Mouse (Mus musculus): ENCODE data around the gene Ntan1. TPM values are rescaled to one million over a fixed set of nuclear protein-coding genes. Genes with fewer than 3 reads are reported as not detected.

Gene Ntan1
- polyA plus RNA-seq, 1 experiment from 2014 or later = 34.9 TPM

GRCm38 (mm10) chr16:13883094-13883774 lies 64.6 kb downstream of the Ntan1 start:
- no peak for ATAC-seq (ENCODE audit: low read depth)
- no peak overlapping the region for H3K4me3 ChIP-seq (ENCODE audit: low read depth, low read length)

More at GRCm38 (mm10) chr16:13883094-13883774, 64.6 kb downstream of the Ntan1 start:
- Histone ChIP-seq H3K27me3 (ENCODE audit: control insufficient read depth, insufficient read depth, low read depth, low read length) (no peaks in the 10 kb centered on the region), H3K4me1 (ENCODE audit: control insufficient read depth, low read depth, low read length) (no peaks in the 10 kb centered on the region), H3K9ac (ENCODE audit: low read depth, low read length) (no peak overlapping the region), H3K36me3 (ENCODE audit: control insufficient read depth, insufficient read depth) (no peaks in the 10 kb centered on the region; the same call in 1 of the 2 replicates), H3K27ac (ENCODE audit: low read length) (no peak overlapping the region), H3K4me2 (ENCODE audit: low read depth, low read length) (no peak overlapping the region), H3K9me3 (replicated peaks; ENCODE audit: control insufficient read depth, low read length) (no peaks in the 10 kb centered on the region)
- WGBS (ENCODE audit: insufficient replicate concordance) = 45% methylated on average over 3 of the region's 3 CpGs

Small RNA genes lying within 50 kb of the gene (microRNA-seq; reads per million reads assigned to microRNA genes)
- gene Gm27734 = not detected

Other genes with a start within 250 kb of the Ntan1 start
- gene Parn, start 150.7 kb upstream of the Ntan1 start, polyA plus RNA-seq (2015; fragmentation: Nextera tagmentation; extraction: Ambion mirVana) = 14.9 and 15.2 TPM in 2 replicates
- 15.9 and 16.5 TPM in 2 replicates for gene Bfar, start 147.0 kb upstream of the Ntan1 start, polyA plus RNA-seq (2015; fragmentation: Nextera tagmentation; extraction: Ambion mirVana)
- gene 3110001I22Rik, start 146.9 kb upstream of the Ntan1 start, polyA plus RNA-seq (2015; fragmentation: Nextera tagmentation; extraction: Ambion mirVana) = 2.0 and 2.5 TPM in 2 replicates
- gene Pla2g10, start 87.9 kb upstream of the Ntan1 start, polyA plus RNA-seq (2015; fragmentation: Nextera tagmentation; extraction: Ambion mirVana) = 0.08 TPM in 1 of 2 replicates, not detected in the other
- 17.4 and 18.7 TPM in 2 replicates for gene Rrn3, start 38.1 kb upstream of the Ntan1 start, polyA plus RNA-seq (2015; fragmentation: Nextera tagmentation; extraction: Ambion mirVana)
- 24.3 and 25.2 TPM in 2 replicates for gene Pdxdc1, start 84.3 kb downstream of the Ntan1 start, polyA plus RNA-seq (2015; fragmentation: Nextera tagmentation; extraction: Ambion mirVana)
- gene Mpv17l, start 84.3 kb downstream of the Ntan1 start, polyA plus RNA-seq (2015; fragmentation: Nextera tagmentation; extraction: Ambion mirVana) = 2.2 and 2.8 TPM in 2 replicates
- gene 2900011O08Rik, start 167.8 kb downstream of the Ntan1 start, polyA plus RNA-seq (2015; fragmentation: Nextera tagmentation; extraction: Ambion mirVana) = 0.08 and 0.13 TPM in 2 replicates
- gene Ifitm7, start 168.0 kb downstream of the Ntan1 start, polyA plus RNA-seq (2015; fragmentation: Nextera tagmentation; extraction: Ambion mirVana) = 0.12 TPM in 1 of 2 replicates, not detected in the other

Data from liver, embryonic 16.5 days (tissue).